Mouse (Mus musculus) liver, adult 2 months (tissue): ENCODE measurements at regions not wholly inside any gene's neighbourhood (a gene's known extent, or its start where the extent isn't known, plus 50 kb on each side); places are given as distances from the start of the nearest gene placed in this dataset.
"Not testable (repeated sequence)": the region's sequence is repeated elsewhere in the genome, so short reads cannot be mapped to it uniquely, and the experiment has no call there.

Experiments used
- DNase-seq: peaks from one replicate; pipeline ENCODE4 v3.0.0-alpha.2; 2011; ENCODE audit warnings: low read depth, low spot score; ENCODE audit errors: extremely low read depth
- H3K27ac ChIP-seq: fragments of 200-500 bp; replicated peaks from 2 replicates; pipeline ENCODE4 v1.5.1; 2012; ENCODE audit warnings: low read depth, mild to moderate bottlenecking, control low read depth, inconsistent platforms, low read length; ENCODE audit not compliant: insufficient read depth
- H3K27me3 ChIP-seq: fragments of 200-500 bp; 2 replicates; pipeline ENCODE4 v1.6.1; 2012; ENCODE audit warnings: mild to moderate bottlenecking, moderate library complexity, low read length, inconsistent platforms; ENCODE audit not compliant: control insufficient read depth, insufficient read depth
- H3K36me3 ChIP-seq: fragments of 200-500 bp; 2 replicates; pipeline ENCODE4 v1.6.1; 2012; ENCODE audit warnings: low read length, inconsistent platforms; ENCODE audit not compliant: control insufficient read depth, insufficient read depth
- H3K4me1 ChIP-seq: fragments of 200-500 bp; 2 replicates; pipeline ENCODE4 v1.6.1; 2011; ENCODE audit warnings: low read length; ENCODE audit not compliant: control insufficient read depth, insufficient read depth
- H3K4me3 ChIP-seq: fragments of 200-500 bp; 2 replicates; pipeline ENCODE4 v1.5.1; 2011; ENCODE audit warnings: low read depth, mild to moderate bottlenecking, control low read depth, low read length, moderate library complexity; ENCODE audit not compliant: insufficient read depth
- H3K79me2 ChIP-seq: fragments of 200-500 bp; 2 replicates; pipeline ENCODE4 v1.6.1; 2012; ENCODE audit warnings: inconsistent platforms, mild to moderate bottlenecking, low read length, moderate library complexity; ENCODE audit not compliant: control insufficient read depth, insufficient read depth
- H3K9ac ChIP-seq: fragments of 200-500 bp; 2 replicates; pipeline ENCODE4 v1.6.1; 2012; ENCODE audit warnings: low read depth, mild to moderate bottlenecking, control low read depth, inconsistent platforms, low read length
- CTCF ChIP-seq: fragments of 200-500 bp; IDR thresholded peaks from 2 replicates; pipeline ENCODE4 v1.5.1; 2011; ENCODE audit warnings: low read depth, low read length, control low read depth
- POLR2A ChIP-seq: fragments of 200-500 bp; IDR thresholded peaks from 2 replicates; pipeline ENCODE4 v1.6.1; 2011; ENCODE audit warnings: low read length, control low read depth; ENCODE audit not compliant: insufficient read depth; ENCODE audit errors: extremely low read depth
- WGBS: fragments of 180-500 bp; shearing (Covaris S2); methylation state at CpG from one replicate; pipeline ENCODE4 v1.1.7; 2018; 5-methylcytosine and 5-hydroxymethylcytosine counted together

GRCm38 (mm10) chr4:67301020-67301419, 473.6 kb downstream of the Tlr4 start:
- Histone ChIP-seq H3K4me3 (no peak overlapping the region), H3K79me2 (no peaks in the 10 kb centered on the region), H3K27ac (no peak overlapping the region), H3K9ac (no peak overlapping the region), H3K27me3 (no peaks in the 10 kb centered on the region), H3K36me3 (no peaks in the 10 kb centered on the region), H3K4me1 (no peaks in the 10 kb centered on the region)
- TF ChIP-seq POLR2A (no peak), CTCF (no peak)
- no peak for DNase-seq
- 83% methylated on average over 6 of the region's 6 CpGs for WGBS

GRCm38 (mm10) chr4:67301740-67302139, 474.4 kb downstream of the Tlr4 start:
- Histone ChIP-seq H3K4me3 (no peak overlapping the region), H3K36me3 (no peaks in the 10 kb centered on the region), H3K4me1 (no peaks in the 10 kb centered on the region), H3K27me3 (no peaks in the 10 kb centered on the region), H3K27ac (no peak overlapping the region), H3K9ac (no peak overlapping the region), H3K79me2 (no peaks in the 10 kb centered on the region)
- 84% methylated on average over 2 of the region's 2 CpGs for WGBS
- TF ChIP-seq CTCF (no peak), POLR2A (no peak)
- no peak for DNase-seq

DNA sequence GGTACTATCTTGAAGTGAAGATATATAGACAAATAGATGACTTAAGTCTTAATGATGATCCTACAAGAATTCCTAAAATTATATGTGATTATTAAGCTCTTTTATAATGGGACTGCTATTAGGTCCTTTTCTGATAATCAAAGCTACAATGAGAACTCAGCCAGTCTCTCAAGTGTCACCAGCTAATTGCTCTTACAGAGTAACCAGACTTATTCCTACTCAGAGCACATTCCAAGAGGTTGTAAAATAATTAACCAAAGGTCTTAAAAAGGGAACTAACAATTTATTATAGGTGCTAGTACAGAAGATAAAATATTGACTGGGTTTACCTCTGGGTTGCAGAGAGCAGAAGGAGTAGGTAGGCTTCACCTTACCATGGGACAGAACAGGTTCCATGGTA, 492.7 kb downstream of the Tlr4 start:
- H3K27ac ChIP-seq, H3K27me3 ChIP-seq, H3K36me3 ChIP-seq, H3K4me1 ChIP-seq, DNase-seq, H3K79me2 ChIP-seq, H3K4me3 ChIP-seq, H3K9ac ChIP-seq: not testable (repeated sequence)
